Mouse (Mus musculus): ENCODE data around the gene Tead3. TPM values are rescaled to one million over a fixed set of nuclear protein-coding genes. Genes with fewer than 3 reads are reported as not detected.

The Tead3 gene
- polyA plus RNA-seq, 1 experiment = 4.6 TPM

GRCm38 (mm10) chr17:28365122-28365521, 14.5 kb upstream of the Tead3 start, which contains the start of gene Tulp1:
TSS of gene Tulp1 (minus strand) at chr17:28365222.
- TF ChIP-seq GATA1 (IDR thresholded peaks at IDR 0.05; ENCODE audit: low read length) = no peak

GRCm38 (mm10) chr17:28363507-28363906, 12.9 kb upstream of the Tead3 start:
- TF ChIP-seq GATA1 (IDR thresholded peaks at IDR 0.05; ENCODE audit: low read length) = no peak

GRCm38 (mm10) chr17:28362653-28363292, 12.2 kb upstream of the Tead3 start:
- TF ChIP-seq GATA1 (IDR thresholded peaks at IDR 0.05; ENCODE audit: low read length) = no peak

GRCm38 (mm10) chr17:28361921-28362652, 11.5 kb upstream of the Tead3 start:
- no peak for TF ChIP-seq GATA1 (IDR thresholded peaks at IDR 0.05; ENCODE audit: low read length)

GRCm38 (mm10) chr17:28360531-28361277, 10.1 kb upstream of the Tead3 start:
- no peak for TF ChIP-seq GATA1 (IDR thresholded peaks at IDR 0.05; ENCODE audit: low read length)

- no peak for TF ChIP-seq GATA1 (IDR thresholded peaks at IDR 0.05; ENCODE audit: low read length)
Measured at GRCm38 (mm10) chr17:28355871-28356270, 5.3 kb upstream of the Tead3 start.

GRCm38 (mm10) chr17:28352018-28352417, 1.4 kb upstream of the Tead3 start:
- no peak for TF ChIP-seq GATA1 (IDR thresholded peaks at IDR 0.05; ENCODE audit: low read length)

- no peak for TF ChIP-seq GATA1 (IDR thresholded peaks at IDR 0.05; ENCODE audit: low read length)
Measured at GRCm38 (mm10) chr17:28351353-28351890, 805 bp upstream of the Tead3 start.

GRCm38 (mm10) chr17:28349901-28350465, 634 bp downstream of the Tead3 start:
- TF ChIP-seq GATA1 (IDR thresholded peaks at IDR 0.05; ENCODE audit: low read length) = no peak

- TF ChIP-seq GATA1 (IDR thresholded peaks at IDR 0.05; ENCODE audit: low read length) = no peak
Measured at GRCm38 (mm10) chr17:28349264-28349880, 1.2 kb downstream of the Tead3 start.

GRCm38 (mm10) chr17:28348211-28348610, 2.4 kb downstream of the Tead3 start:
- no peak for TF ChIP-seq GATA1 (IDR thresholded peaks at IDR 0.05; ENCODE audit: low read length)

- no peak for TF ChIP-seq GATA1 (IDR thresholded peaks at IDR 0.05; ENCODE audit: low read length)
Measured at GRCm38 (mm10) chr17:28347327-28347726, 3.3 kb downstream of the Tead3 start.

GRCm38 (mm10) chr17:28345882-28346281, 4.7 kb downstream of the Tead3 start:
- TF ChIP-seq GATA1 (IDR thresholded peaks at IDR 0.05; ENCODE audit: low read length) = no peak

GRCm38 (mm10) chr17:28345271-28345721, 5.3 kb downstream of the Tead3 start:
- no peak for TF ChIP-seq GATA1 (IDR thresholded peaks at IDR 0.05; ENCODE audit: low read length)

- TF ChIP-seq GATA1 (IDR thresholded peaks at IDR 0.05; ENCODE audit: low read length) = no peak
Measured at GRCm38 (mm10) chr17:28344670-28345069, 5.9 kb downstream of the Tead3 start.
